Mouse (Mus musculus) midbrain, embryonic 12.5 days (tissue): Measurements from ENCODE around the gene Ppan. TPM values are rescaled to one million over a fixed set of nuclear protein-coding genes. Genes with fewer than 3 reads are reported as not detected.

Source experiments
- ATAC-seq: fragments of 200-750 bp; cut with Nextera tagmentation; 2 replicates; pipeline ENCODE4 v1.8.0; 2017; ENCODE audit warnings: low read depth, moderate TSS enrichment, moderate library complexity; ENCODE audit not compliant: low FRiP score
- H3K27ac ChIP-seq: fragments of 300-500 bp; sonication (generic); replicated peaks from 2 replicates; pipeline ENCODE4 v1.5.1; 2016; ENCODE audit warnings: mild to moderate bottlenecking
- H3K27me3 ChIP-seq: fragments of 300-500 bp; sonication (generic); 2 replicates; pipeline ENCODE4 v1.6.1; 2016; ENCODE audit warnings: mild to moderate bottlenecking
- H3K36me3 ChIP-seq: fragments of 300-500 bp; sonication (generic); 2 replicates; pipeline ENCODE4 v1.6.1; 2016
- H3K4me1 ChIP-seq: fragments of 300-500 bp; sonication (generic); 2 replicates; pipeline ENCODE4 v1.6.1; 2016
- H3K4me2 ChIP-seq: fragments of 300-500 bp; sonication (generic); replicated peaks from 2 replicates; pipeline ENCODE4 v1.6.1; 2016; ENCODE audit warnings: mild to moderate bottlenecking, moderate library complexity
- H3K4me3 ChIP-seq: fragments of 300-500 bp; sonication (generic); 2 replicates; pipeline ENCODE4 v1.5.1; 2016; ENCODE audit warnings: mild to moderate bottlenecking
- H3K9ac ChIP-seq: fragments of 300-500 bp; sonication (generic); replicated peaks from 2 replicates; pipeline ENCODE4 v1.6.1; 2016; ENCODE audit warnings: mild to moderate bottlenecking, moderate library complexity
- H3K9me3 ChIP-seq: fragments of 300-500 bp; sonication (generic); 2 replicates; pipeline ENCODE4 v1.6.1; 2016; ENCODE audit warnings: mild to moderate bottlenecking
- WGBS: fragments of 180-500 bp; shearing (Covaris S2); methylation state at CpG from one replicate; pipeline ENCODE4 v1.1.7; 2016; 5-methylcytosine and 5-hydroxymethylcytosine counted together
- polyA plus RNA-seq: library from polyadenylated mRNA; unstranded; fragments of >200 nt; fragmentation: Nextera tagmentation; extraction: Ambion mirVana; gene quantifications from 2 replicates; pipeline ENCODE4 v1.2.1, GENCODE M21; 2016

Gene Ppan
- polyA plus RNA-seq, 1 experiment from 2014 or later = 62.7 TPM

GRCm38 (mm10) chr9:20887191-20887590 is 784 bp upstream of the Ppan start:
- Histone ChIP-seq H3K4me3 (no peak overlapping the region), H3K4me2 (peak overlapping the region; percentile 73; the same call in 1 of the 2 replicates), H3K36me3 (peaks cover 30% of the 10 kb centered on the region), H3K27me3 (no peaks in the 10 kb centered on the region), H3K27ac (no peak overlapping the region), H3K9ac (no peak overlapping the region), H3K9me3 (no peaks in the 10 kb centered on the region), H3K4me1 (peaks cover 12% of the 10 kb centered on the region)
- ATAC-seq = no peak
- WGBS = 87% methylated on average over 6 of the region's 6 CpGs

- Histone ChIP-seq H3K9me3 (no peaks in the 10 kb centered on the region), H3K4me1 (peaks cover 12% of the 10 kb centered on the region), H3K4me2 (peak overlapping the region; percentile 73), H3K27ac (peak overlapping the region; percentile 91), H3K36me3 (peaks cover 42% of the 10 kb centered on the region), H3K4me3 (peak overlapping the region; percentile 74), H3K9ac (peak overlapping the region; percentile 85), H3K27me3 (no peaks in the 10 kb centered on the region)
- no peak for ATAC-seq
- under 1% methylated on average over 28 of the region's 30 CpGs for WGBS
Observed at GRCm38 (mm10) chr9:20888386-20888765, 401 bp downstream of the Ppan start.

DNA sequence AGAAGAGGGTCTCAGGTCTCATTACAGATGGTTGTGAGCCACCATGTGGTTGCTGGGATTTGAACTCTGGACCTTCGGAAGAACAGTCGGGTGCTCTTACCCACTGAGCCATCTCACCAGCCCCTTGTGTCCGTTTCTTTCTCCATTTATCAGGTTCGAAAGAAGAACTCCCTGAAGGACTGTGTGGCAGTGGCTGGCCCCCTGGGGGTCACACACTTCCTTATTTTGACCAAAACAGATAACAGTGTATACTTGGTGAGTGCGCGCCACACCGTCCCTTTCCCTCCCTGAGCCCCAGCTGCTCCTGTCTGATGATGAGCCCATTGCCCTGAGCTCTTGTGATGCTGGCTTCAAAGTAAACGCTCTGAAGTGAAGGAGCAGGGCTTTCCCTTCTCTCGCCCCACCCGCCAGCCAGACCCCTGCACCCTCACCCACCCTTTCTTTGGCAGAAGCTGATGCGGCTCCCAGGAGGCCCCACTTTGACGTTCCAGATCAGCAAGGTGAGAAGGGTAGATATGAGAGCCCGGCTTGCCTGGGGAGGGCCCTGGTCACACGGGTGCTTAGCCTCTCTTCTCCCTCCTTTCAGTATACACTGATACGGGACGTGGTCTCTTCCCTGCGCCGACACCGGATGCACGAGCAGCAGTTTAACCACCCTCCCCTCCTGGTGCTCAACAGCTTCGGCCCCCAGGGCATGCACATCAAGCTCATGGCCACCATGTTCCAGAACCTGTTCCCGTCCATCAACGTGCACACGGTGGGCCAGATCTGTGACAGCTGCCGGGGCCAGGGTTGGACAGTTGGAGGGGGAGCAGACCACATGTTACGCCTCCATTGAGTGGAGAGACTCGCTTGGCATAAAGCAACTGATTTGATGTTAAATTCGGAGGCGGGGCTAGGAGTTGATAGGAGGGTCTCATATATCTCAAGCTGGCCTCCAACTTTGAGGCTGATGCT is 1.5 kb downstream of the Ppan start:
- Histone ChIP-seq H3K27me3 (no peaks in the 10 kb centered on the region), H3K4me2 (peak overlapping the region; percentile 73), H3K4me3 (peak overlapping the region; percentile 14; the same call in 1 of the 2 replicates), H3K36me3 (peaks cover 53% of the 10 kb centered on the region), H3K4me1 (peaks cover 12% of the 10 kb centered on the region), H3K27ac (no peak overlapping the region), H3K9ac (no peak overlapping the region), H3K9me3 (no peaks in the 10 kb centered on the region)
- 87% methylated on average over 29 of the region's 29 CpGs for WGBS
- ATAC-seq = no peak

GRCm38 (mm10) chr9:20890411-20890810 is 2.4 kb downstream of the Ppan start:
- Histone ChIP-seq H3K36me3 (peaks cover 62% of the 10 kb centered on the region), H3K27ac (no peak overlapping the region), H3K4me2 (no peak overlapping the region), H3K9me3 (no peaks in the 10 kb centered on the region), H3K27me3 (no peaks in the 10 kb centered on the region), H3K4me3 (no peak overlapping the region), H3K9ac (no peak overlapping the region), H3K4me1 (peaks cover 12% of the 10 kb centered on the region)
- no peak for ATAC-seq
- WGBS = 91% methylated on average over 5 of the region's 5 CpGs

DNA sequence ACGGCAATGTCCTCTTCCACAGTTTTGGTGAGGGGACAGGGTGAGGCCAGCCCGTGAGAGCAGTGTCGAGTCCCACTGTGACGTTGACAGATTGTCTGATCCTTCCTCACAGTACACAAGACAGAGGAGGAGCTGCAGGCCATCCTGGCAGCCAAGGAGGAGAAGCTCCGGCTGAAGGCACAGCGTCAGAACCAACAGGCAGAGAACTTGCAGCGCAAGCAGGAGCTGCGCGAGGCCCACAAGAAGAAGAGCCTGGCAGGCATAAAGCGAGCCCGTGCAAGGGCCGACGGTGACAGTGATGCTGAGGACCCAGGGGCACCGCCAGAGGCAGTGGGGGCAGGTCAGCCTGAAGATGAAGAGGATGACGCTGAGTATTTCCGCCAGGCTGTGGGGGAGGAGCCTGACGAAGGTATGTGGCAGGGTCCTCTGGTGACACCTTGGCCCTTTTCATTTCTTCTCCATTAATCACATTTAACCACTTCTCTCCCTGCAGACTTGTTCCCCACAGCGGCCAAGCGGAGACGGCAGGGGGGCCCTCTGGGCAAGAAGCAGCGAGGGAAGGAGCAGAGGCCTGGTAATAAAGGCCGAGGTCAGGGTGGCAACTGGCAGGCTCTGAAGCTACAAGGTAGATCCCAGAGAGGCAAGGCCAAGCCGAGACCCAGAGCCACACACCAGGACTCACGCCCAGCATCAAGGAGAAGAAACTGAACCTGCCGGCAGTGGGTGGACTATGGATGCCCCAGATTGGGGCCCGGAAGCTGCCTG is 3.5 kb downstream of the Ppan start:
- peaks cover 72% of the 10 kb centered on the region for H3K36me3 ChIP-seq
- ATAC-seq = no peak
- H3K27ac ChIP-seq = no peak overlapping the region
- H3K9me3 ChIP-seq = no peaks in the 10 kb centered on the region
- H3K27me3 ChIP-seq = no peaks in the 10 kb centered on the region
- H3K4me1 ChIP-seq = peaks cover 12% of the 10 kb centered on the region
- H3K4me2 ChIP-seq = no peak overlapping the region
- H3K4me3 ChIP-seq = no peak overlapping the region
- 88% methylated on average over 26 of the region's 26 CpGs for WGBS
- H3K9ac ChIP-seq = no peak overlapping the region

GRCm38 (mm10) chr9:20892104-20892653 is 4.2 kb downstream of the Ppan start:
- no peak overlapping the region for H3K9ac ChIP-seq
- H3K9me3 ChIP-seq = no peaks in the 10 kb centered on the region
- ATAC-seq = no peak
- H3K4me3 ChIP-seq = no peak overlapping the region
- no peak overlapping the region for H3K4me2 ChIP-seq
- H3K36me3 ChIP-seq = peaks cover 77% of the 10 kb centered on the region
- peaks cover 17% of the 10 kb centered on the region for H3K4me1 ChIP-seq
- no peaks in the 10 kb centered on the region for H3K27me3 ChIP-seq
- WGBS = 76% methylated on average over 5 of the region's 5 CpGs
- no peak overlapping the region; the same call in 1 of the 2 replicates for H3K27ac ChIP-seq

DNA sequence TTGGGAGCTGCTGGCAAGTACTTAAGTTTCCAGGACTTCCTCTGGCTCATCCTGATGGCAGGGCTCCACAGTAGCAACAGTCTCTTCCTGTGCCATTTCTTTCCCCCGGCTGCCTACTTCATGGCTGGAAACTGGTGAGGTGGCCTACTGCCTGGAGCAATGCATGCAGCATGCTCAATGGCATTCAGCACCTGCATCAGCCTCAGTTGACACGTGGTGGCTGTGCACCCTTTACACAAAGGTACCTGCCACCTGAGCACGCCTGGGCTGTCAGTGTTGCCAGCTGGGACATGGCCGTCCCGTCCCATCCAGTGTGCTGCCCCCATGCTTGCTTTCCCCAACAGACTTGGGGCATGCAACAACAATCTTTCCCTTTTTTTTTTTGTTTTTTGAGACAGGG is 5.1 kb downstream of the Ppan start:
- no peaks in the 10 kb centered on the region for H3K9me3 ChIP-seq
- H3K4me1 ChIP-seq = peaks cover 26% of the 10 kb centered on the region
- H3K4me3 ChIP-seq = no peak overlapping the region
- H3K9ac ChIP-seq = no peak overlapping the region
- H3K4me2 ChIP-seq = no peak overlapping the region
- H3K27me3 ChIP-seq = no peaks in the 10 kb centered on the region
- no peak for ATAC-seq
- peaks cover 77% of the 10 kb centered on the region for H3K36me3 ChIP-seq
- WGBS = 64% methylated on average over 5 of the region's 5 CpGs
- no peak overlapping the region for H3K27ac ChIP-seq

- no peak overlapping the region for H3K27ac ChIP-seq
Observed at GRCm38 (mm10) chr9:20893590-20894343, 5.8 kb downstream of the Ppan start.

GRCm38 (mm10) chr9:20894629-20895028 is 6.7 kb downstream of the Ppan start:
- H3K36me3 ChIP-seq = peaks cover 73% of the 10 kb centered on the region
- no peak overlapping the region for H3K4me2 ChIP-seq
- H3K27me3 ChIP-seq = no peaks in the 10 kb centered on the region
- no peak overlapping the region for H3K9ac ChIP-seq
- H3K9me3 ChIP-seq = no peaks in the 10 kb centered on the region
- 92% methylated on average over 15 of the region's 15 CpGs for WGBS
- no peak overlapping the region for H3K27ac ChIP-seq
- no peak for ATAC-seq
- peaks cover 16% of the 10 kb centered on the region for H3K4me1 ChIP-seq
- no peak overlapping the region for H3K4me3 ChIP-seq

More at GRCm38 (mm10) chr9:20893590-20894343, 5.8 kb downstream of the Ppan start:
- no peak overlapping the region for H3K4me3 ChIP-seq
- no peak for ATAC-seq
- peaks cover 22% of the 10 kb centered on the region for H3K4me1 ChIP-seq
- H3K36me3 ChIP-seq = peaks cover 77% of the 10 kb centered on the region
- no peaks in the 10 kb centered on the region for H3K9me3 ChIP-seq
- 89% methylated on average over 13 of the region's 13 CpGs for WGBS
- H3K27me3 ChIP-seq = no peaks in the 10 kb centered on the region
- H3K9ac ChIP-seq = no peak overlapping the region
- no peak overlapping the region for H3K4me2 ChIP-seq

DNA sequence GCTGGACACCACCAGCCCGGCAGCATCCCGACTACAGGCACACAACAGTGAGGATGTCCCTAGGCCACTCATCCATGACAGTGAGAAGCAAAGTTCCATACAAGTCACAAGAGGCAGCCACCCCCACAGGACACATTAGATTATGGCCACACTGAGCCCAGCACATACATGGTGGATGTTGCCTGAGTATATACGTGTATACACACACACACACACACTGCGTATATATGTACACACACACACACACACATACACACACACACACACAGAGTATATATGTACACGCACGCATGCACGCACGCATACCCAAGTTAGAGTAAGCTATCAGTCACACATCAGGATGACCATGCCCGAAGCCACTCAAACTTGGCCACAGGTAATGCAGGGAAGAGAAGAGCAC is 7.4 kb downstream of the Ppan start:
- ATAC-seq = no peak
- Histone ChIP-seq H3K9ac (no peak overlapping the region), H3K4me2 (no peak overlapping the region), H3K4me3 (no peak overlapping the region), H3K9me3 (no peaks in the 10 kb centered on the region), H3K27ac (no peak overlapping the region), H3K4me1 (peaks cover 14% of the 10 kb centered on the region), H3K36me3 (peaks cover 65% of the 10 kb centered on the region), H3K27me3 (no peaks in the 10 kb centered on the region)
- 97% methylated on average over 9 of the region's 9 CpGs for WGBS

- WGBS = 9% methylated on average over 25 of the region's 39 CpGs
- Histone ChIP-seq H3K9me3 (no peaks in the 10 kb centered on the region), H3K27ac (peak overlapping the region; percentile 11; the same call in 1 of the 2 replicates), H3K36me3 (peaks cover 40% of the 10 kb centered on the region), H3K4me2 (peak overlapping the region; percentile 99), H3K27me3 (no peaks in the 10 kb centered on the region), H3K4me3 (peak overlapping the region; percentile 99), H3K4me1 (peaks cover 14% of the 10 kb centered on the region), H3K9ac (peak overlapping the region; percentile 89)
- peak; percentile 64 for ATAC-seq
Observed at GRCm38 (mm10) chr9:20897736-20898510, 9.9 kb downstream of the Ppan start.
